Mouse (Mus musculus): ENCODE data around the gene Dusp22. TPM values are rescaled to one million over a fixed set of nuclear protein-coding genes. Genes with fewer than 3 reads are reported as not detected.

The Dusp22 gene
- total RNA-seq, 2 experiments from 2014 or later, result 29.0 to 31.4 TPM

- DNase-seq (ENCODE audit: low spot score in 2 of 2), result no peak
These were observed 8.5 kb downstream of the Dusp22 start for GRCm38 (mm10) chr13:30668301-30668700.

GRCm38 (mm10) chr13:30669277-30669676, 9.5 kb downstream of the Dusp22 start:
- DNase-seq (ENCODE audit: low spot score in 2 of 2), result no peak

GRCm38 (mm10) chr13:30673878-30674277, 14.1 kb downstream of the Dusp22 start:
- no peak for DNase-seq (ENCODE audit: low spot score in 2 of 2)

DNA sequence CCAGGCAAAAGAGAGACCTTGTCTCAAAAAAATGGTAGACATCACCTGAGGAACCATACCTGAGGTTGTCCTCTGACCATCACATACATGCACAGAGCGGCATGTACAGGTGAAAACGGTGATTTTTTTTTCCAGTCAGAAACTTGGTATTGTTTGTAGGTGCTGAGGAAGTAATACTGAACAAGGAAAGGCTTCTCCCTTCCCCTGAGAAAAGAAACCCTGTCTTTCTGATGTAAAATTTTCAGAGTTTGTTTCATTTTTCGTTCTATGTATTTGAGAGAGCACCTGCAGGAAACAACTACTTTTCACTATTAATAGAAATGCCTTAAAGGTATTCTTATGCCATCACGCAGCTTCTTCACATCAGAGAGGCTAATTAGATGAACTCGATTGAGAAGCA, 19.0 kb downstream of the Dusp22 start:
- no peak for DNase-seq (ENCODE audit: low spot score in 2 of 2)

DNA sequence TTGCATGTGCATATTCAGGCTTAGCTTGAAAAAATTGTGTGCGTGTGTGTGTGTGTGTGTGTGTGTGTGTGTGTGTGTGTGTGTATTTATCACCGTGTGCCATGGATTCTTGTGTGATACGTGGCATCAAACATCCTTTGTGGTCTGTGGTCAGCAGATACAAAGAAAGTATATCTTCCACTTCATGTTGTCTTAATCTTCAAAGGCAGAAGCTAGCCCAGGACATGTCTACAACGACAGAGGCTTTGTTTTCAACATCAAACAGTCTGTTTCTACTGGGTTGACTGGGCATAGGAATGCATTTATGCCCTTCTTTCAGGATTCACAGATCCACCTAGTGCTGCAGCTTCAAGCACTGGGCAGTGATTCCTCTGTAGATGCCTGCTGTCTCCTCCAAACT, 22.1 kb downstream of the Dusp22 start:
- DNase-seq (ENCODE audit: low spot score in 2 of 2), result no peak

- no peak for DNase-seq (ENCODE audit: low spot score in 2 of 2)
These were observed 22.5 kb downstream of the Dusp22 start for GRCm38 (mm10) chr13:30682328-30682727.

DNA sequence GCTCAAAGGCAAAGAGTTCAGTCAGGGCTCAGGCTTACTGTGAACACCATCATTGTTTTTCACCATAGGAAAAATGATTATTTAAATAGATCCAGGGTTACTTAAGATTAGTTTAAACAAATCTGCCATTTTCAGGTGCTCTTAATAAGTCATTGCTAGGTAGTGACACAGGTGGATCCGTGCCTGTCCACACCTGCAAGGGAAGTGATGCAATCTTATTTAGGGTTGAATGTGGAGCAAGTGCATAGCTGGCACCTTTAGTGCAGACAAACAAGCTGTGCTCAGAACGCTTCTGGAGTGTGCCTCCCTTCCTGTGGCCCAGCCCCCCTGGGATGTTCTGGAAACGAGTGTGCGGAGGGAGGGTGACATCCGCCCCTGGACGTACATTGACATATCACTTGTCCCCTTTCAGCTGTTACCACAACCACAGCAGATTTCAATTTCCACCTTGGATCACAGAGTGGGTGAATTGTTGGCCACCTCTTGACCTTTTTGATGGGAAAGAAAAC, 24.9 kb downstream of the Dusp22 start:
- DNase-seq (ENCODE audit: low spot score in 2 of 2), result no peak

DNA sequence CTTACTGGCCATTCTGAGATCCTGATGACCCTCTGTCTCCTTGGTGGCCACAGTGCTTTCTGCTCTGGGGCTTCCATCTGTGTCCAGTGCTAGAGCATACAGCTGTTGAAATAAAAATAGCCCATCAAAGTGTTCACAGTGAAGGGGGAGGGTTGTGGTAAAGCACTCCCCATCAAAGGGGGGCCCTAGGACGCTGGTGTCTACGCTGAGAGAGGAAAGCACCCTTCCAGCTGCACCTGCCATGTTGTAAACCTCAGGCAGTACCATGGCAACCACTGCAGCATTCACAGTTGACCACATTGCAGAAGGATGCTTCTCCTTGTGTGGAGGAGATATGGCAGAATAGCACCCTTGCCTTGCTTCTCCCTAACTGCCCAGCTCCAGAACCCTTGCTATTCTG, 26.2 kb downstream of the Dusp22 start:
- no peak for DNase-seq (ENCODE audit: low spot score in 2 of 2)

GRCm38 (mm10) chr13:30688035-30688616, 28.3 kb downstream of the Dusp22 start:
- DNase-seq (ENCODE audit: low spot score in 2 of 2), result no peak

DNA sequence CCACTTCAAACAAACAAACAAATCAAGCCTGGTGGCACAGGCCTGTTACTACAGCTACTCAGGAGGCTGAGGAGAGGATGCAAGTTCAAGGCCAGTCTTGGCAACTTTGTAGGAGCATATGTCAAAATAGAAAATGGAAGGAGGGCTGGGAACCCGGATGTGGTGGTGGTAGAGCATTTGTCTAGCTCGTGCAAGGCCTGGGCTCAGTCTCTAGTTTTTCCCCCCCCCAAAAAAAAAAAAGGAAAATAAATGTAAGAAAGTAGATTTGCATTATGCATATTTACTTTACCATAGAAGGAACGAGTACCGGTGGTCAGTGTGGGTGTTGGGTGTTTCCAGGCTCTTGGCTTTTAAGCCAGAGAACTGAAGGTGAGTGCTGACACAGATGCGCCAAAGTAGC, 29.7 kb downstream of the Dusp22 start:
- DNase-seq (ENCODE audit: low spot score in 2 of 2), result no peak

- no peak for DNase-seq (ENCODE audit: low spot score in 2 of 2)
These were observed 31.9 kb downstream of the Dusp22 start for GRCm38 (mm10) chr13:30691441-30692292.

GRCm38 (mm10) chr13:30692644-30693385, 33.0 kb downstream of the Dusp22 start:
- DNase-seq (ENCODE audit: low spot score in 2 of 2), result no peak

DNA sequence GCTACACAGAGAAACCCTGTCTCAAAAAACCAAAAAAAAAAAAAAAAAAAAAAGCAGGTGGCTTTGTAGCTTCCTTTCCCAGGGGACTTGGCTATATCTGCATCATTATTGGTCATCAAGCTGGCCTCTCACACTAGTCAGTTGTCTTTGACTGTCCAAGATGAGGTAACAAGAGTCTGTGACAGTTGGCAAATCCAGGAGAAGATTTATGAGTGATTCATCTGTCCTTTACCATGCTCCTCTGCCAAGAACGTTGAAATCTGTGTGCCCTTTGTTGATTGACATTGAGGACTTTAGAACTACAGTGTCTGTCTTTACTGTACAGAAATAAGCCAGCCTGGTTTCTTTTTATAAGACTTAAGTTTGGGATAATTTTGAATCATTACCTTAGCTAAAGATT, 35.4 kb downstream of the Dusp22 start:
- DNase-seq (ENCODE audit: low spot score in 2 of 2), result no peak

GRCm38 (mm10) chr13:30695890-30696289, 36.1 kb downstream of the Dusp22 start:
- DNase-seq (ENCODE audit: low spot score in 2 of 2), result no peak

- DNase-seq (ENCODE audit: low spot score in 2 of 2), result no peak
These were observed 38.1 kb downstream of the Dusp22 start for GRCm38 (mm10) chr13:30697880-30698279.

DNA sequence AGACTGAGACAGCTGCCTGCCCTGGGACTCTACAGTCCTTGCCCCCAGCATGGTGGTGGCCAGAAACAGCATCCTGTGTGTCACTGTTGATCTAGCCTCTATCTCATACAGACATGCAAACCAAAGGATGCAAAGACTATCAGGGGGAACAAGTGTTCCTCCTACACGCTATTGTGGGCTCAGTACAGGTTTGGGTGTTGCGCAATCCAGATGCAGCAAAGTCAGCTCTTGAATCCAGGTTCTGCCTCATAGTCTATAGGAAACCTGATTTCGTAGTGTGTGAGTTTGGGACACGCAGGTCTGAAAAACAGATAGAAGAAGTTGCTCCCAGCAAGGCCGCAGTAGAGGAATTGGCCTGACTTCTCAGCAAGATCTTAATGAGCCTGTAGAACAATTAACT, 42.9 kb downstream of the Dusp22 start:
- DNase-seq (ENCODE audit: low spot score in 2 of 2), result no peak

DNA sequence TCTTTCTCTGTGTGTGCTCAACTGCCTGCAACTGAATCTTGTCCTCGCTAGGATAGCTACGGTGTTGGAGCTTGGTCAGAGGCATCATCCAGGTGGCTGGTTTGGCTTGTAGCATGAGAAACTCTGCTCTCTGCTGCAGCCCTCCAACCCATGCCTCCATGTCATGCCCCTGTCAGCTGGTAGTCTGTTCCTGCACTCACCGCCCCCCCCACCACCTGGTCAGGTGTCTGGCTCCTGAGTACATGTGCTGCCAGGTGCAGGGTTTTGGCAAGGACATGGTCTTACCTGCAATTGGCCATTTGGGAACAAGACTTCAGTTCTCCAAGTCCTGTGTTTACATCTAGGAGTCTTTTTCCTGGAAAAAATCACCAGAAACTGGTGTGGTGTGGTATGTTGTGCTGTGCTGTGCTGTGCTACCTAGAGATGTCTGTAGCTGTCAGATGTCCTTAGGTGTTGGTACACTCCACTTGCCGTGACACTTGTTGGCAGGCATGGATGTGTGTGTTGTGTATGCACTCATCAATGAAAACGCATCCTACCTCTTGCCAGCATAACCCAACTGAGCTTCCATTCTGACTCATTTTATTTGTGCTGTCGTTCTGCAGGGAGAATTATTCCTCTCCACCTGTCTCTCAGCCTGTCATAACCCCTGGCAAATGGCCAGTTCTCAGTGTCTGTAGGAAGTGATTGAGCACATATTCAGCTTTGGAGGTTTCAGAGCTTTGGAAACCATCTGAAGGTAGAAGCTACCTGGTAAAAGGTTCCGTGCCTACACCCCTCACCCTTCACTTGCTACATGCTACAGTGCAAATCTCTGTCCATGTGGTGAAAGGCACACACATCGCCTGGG, 44.7 kb downstream of the Dusp22 start:
- no peak for DNase-seq (ENCODE audit: low spot score in 2 of 2)

GRCm38 (mm10) chr13:30711066-30711465, 51.3 kb downstream of the Dusp22 start:
- no peak for DNase-seq (ENCODE audit: low spot score in 2 of 2)

DNA sequence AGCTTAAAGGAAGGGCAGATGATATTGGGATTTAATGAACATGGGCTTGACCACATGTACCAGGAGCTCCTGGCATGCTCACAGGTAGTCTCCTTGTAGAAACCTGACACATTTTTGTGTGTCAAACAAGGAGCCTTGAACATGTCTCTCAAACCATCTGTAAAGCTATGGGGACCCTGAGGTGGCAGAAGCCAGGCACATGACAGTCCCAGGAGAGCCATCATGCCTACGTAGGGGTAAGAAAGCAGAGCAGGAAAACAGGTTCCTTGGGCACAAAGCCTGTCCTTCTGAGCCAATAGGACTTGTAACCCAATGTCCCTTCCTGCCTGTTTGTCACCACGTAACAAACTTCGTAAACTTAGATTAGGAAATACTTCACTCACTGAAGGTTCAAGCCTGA, 51.9 kb downstream of the Dusp22 start:
- no peak for DNase-seq (ENCODE audit: low spot score in 2 of 2)

DNA sequence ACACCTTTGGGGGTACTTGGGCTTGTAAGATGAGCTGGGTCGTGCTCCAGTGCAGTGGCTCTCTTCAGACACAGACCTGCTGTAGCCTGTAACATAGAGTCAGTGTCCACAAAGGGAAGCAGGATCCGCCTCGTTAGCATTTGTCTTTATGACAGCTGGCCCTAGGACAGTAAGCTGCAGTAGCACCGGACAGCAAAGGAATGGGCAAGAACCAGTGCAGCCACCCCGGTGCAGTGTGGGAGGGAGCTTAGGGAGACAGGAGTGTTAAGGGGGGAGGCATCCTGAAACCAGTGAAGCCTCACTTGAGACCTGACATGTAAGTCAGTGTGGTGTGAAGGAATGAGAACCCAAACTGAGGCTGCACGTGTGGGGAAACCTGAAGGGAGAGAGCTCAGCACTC, 52.5 kb downstream of the Dusp22 start:
- no peak for DNase-seq (ENCODE audit: low spot score in 2 of 2)

DNA sequence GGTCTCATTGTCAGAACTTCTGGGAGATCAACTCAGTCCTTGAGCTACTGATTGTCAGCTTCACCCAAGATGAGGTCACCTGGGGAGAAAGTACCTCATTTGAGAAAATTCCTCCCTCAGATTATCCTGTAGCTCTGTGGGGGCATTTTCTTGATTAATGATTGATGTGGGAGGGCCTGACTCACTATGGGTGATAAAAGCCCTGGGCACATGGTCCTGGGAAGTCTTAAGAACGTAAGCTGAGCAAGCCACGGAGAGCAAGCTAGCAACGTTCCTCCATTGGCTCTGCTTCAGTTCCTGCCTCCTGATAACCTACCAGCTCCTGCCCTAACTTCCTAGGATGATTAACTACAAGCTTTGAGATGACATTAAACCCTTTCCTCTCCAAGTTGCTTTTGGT, 53.8 kb downstream of the Dusp22 start:
- DNase-seq (ENCODE audit: low spot score in 2 of 2), result no peak

Data from left cerebral cortex, adult 18-20 months (tissue).